Mouse (Mus musculus): ENCODE measurements around the gene Fgfr2.
A peak's percentile ranks its signal among the peaks of the same experiment; 100 is the strongest.

Gene Fgfr2

GRCm38 (mm10) chr7:130720646-130721335, 2402.4 kb downstream of the Fgfr2 start:
- DNase-seq (ENCODE audit: low spot score in 2 of 2) = no peak

DNA sequence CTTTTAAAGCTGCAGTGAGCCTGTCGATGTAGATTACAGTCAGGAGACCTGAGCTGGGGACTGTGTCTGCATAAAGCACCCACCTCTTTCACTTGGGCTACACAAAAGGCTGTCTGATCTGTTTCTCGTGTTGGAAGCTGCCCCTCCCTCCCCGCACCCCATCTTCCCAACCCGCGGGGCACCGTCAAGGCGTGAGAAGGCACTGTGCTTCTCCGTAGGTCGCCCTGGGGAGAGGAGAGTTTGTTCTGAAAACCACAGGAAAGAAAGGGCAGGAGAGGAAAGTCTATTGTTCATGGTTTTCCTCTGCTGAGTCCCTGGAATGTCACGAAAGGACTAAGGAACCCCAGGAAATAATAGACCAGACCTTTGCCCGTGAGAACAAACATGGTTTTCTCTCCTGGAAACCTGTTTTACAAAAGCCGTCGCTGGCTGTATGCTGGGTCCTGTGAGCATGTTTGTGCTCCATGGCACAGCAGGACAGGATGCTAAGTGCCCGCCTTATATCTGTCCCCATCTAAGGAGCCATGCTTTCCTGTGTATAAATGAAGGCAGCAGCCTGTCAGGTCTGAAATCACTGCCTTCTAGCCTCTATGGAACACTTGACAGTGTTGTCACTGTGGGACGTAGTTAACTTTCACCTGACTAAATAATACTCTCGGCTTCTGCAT, 2403.1 kb downstream of the Fgfr2 start:
- no peak for DNase-seq (ENCODE audit: low spot score in 2 of 2)

GRCm38 (mm10) chr7:130716989-130717388, 2406.2 kb downstream of the Fgfr2 start:
- no peak for DNase-seq (ENCODE audit: low spot score in 2 of 2)

- no peak for DNase-seq (ENCODE audit: low spot score in 2 of 2)
These were observed 2406.8 kb downstream of the Fgfr2 start for GRCm38 (mm10) chr7:130716341-130716740.

DNA sequence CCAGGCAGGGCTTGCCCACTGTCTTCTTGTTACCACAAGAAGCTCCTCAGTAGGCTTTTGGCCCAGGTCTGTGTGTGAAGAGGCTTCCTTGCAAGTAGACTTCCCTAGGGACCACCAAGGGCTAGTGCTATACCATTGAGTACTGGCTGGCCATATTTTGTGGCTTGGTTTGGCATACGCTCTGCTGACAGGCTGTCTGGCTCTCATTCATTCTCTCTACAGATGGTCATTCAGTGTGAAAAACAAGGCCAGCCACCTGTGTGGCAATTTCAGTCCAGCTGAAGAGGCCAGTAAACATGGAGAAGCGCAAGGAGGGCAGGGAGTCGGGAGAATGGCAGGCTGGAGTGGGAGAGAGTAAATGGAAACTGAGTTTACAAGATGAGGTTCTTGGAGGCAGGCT, 2407.7 kb downstream of the Fgfr2 start:
- no peak for DNase-seq (ENCODE audit: low spot score in 2 of 2)

GRCm38 (mm10) chr7:130713319-130713718, 2409.8 kb downstream of the Fgfr2 start:
- no peak for DNase-seq (ENCODE audit: low spot score in 2 of 2)

DNA sequence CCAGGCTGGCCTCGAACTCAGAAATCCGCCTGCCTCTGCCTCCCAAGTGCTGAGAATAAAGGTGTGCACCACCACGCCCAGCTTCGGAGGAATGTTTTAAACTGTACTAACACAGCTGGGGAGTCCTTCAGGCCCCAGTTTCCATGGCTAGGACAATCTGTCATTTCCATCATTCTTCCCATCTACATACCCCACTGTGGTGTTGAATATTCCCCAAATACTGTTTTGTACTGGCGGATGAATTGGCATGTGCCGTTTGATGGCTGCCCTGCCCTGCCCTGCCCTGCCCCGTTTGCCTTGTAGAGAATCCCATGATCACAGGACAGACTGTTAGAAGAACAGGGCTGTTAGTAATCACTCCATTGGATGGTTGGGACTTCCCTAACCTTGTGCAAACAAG, 2411.3 kb downstream of the Fgfr2 start:
- no peak for DNase-seq (ENCODE audit: low spot score in 2 of 2)

DNA sequence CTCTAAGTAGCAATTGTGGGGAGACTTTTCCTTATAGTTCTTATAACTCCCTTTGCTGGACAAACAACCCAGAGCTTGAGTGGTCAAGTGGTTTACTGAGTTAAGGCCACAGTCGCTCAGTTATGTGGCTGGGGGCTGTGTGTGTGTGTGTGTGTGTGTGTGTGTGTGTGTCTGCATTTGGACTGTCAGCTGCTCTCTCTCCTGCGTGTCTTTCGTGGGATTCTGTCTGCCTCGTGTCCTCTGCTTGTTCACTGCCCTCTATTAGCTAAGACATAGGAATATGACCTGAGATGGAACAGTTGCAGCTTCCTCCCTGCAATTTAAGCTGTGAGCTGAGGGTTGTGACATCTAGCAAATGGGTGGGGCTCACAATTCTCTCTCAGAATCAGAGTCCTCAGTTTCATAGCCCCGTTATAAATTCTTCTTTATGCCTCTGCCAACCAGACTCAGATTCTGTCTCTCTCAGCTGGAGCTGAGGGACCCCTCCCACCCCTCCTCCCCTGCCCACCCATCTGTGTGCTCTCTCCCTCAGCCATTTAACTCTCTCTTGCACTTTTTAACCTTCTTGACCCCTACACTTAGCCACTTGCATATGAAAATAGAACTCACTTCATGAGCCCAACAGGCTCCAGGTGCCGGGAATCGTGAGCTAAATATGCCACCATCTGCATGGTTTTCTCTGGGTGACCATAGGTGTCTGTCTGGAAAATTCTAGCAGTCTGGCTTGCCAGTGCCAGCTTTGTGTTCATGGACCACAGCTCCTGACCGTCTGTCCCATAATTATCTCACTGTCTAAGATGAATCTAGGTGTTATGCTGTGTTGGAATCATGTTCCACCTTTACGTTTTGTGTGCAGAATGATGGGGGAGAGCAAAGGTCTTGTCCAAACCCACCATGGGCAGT, 2413.5 kb downstream of the Fgfr2 start:
- DNase-seq (ENCODE audit: low spot score in 2 of 2) = no peak

DNA sequence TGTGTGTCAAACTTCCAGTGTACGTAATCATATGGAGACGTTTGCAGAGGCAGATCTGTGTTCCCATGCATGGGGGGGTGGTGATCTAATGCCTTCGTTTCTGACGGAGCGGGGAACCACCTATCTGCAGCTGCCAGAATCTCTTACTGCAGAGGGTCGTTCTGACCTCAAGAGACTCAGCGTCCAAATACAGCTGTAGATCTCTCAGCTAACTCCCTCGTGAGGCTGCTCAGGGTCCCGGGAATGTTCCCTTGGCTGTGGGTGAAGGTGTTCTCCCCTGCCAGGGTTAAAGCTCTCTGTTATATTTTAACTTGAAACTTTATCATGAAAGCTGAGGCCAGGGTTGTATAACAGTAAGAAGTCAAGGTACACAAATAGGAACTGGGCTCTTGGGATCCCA, 2414.2 kb downstream of the Fgfr2 start:
- no peak for DNase-seq (ENCODE audit: low spot score in 2 of 2)

DNA sequence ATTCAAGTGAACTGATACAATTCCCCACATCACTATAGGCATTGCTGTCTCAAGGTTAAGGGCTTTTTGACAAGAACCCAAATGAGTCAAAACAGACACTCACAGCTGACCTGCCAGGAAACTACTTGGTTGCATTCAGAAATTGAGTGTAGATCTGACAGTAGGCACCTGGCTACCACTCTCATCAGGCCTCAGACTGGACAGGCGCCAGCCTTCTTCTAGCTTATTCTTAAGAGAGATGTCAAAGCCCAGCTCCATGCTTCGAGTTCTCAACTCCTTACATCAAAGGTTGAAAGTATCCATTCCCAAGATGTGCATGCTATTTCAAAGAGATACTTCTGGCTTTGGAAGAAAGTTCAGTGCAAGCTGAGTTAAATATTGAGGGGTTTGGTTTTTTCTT, 2417.9 kb downstream of the Fgfr2 start:
- no peak for DNase-seq (ENCODE audit: low spot score in 2 of 2)

GRCm38 (mm10) chr7:130701336-130701735, 2421.8 kb downstream of the Fgfr2 start:
- DNase-seq (ENCODE audit: low spot score in 2 of 2) = no peak

- no peak for DNase-seq (ENCODE audit: low spot score in 2 of 2)
These were observed 2424.7 kb downstream of the Fgfr2 start for GRCm38 (mm10) chr7:130698480-130698879.

DNA sequence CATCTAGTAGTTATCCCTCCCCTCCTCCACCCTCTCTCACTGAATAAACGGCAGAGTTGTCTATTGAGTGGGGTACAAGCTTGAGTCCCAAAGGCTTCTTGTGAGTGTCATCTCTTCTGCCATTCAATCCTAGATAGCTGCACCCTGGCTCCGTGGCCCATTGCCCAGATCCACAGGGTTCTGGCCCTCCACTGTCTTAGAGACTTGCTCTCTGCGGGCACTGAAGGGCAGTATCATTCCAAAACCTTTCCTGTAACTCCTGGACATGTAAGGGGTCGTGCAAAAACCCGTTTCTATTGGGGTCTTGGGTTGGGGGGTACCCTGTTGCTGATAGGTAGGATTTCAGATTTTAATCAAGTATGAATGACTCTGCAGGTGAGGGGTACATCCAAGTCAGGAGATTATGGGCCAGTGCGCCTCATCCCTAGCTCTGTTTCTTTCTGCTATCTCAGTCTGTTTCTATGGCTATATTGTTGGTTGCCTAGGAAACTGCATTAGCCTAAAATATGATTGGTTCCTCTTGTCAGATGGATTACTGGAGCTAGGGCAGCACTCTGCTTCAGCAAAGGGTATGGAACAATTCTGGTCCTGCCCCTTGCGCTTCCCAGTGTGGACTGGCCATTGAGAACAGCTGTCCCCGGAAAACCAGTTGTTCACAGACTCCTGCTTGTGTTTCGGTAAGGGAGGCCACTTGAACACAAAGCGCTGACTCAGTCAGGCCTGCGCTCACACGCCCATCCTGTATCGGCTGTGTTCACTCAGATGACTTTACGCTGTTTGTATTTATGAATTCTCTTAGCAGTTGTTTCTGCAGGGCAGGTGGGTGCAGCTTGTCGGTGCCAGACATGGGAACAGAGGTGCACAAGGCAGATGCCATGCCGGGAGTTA, 2426.6 kb downstream of the Fgfr2 start:
- peak in 1 of 2 experiments; percentile 28 for DNase-seq (ENCODE audit: low spot score in 2 of 2)

- DNase-seq (ENCODE audit: low spot score in 2 of 2) = no peak
These were observed 2427.3 kb downstream of the Fgfr2 start for GRCm38 (mm10) chr7:130695669-130696338.

DNA sequence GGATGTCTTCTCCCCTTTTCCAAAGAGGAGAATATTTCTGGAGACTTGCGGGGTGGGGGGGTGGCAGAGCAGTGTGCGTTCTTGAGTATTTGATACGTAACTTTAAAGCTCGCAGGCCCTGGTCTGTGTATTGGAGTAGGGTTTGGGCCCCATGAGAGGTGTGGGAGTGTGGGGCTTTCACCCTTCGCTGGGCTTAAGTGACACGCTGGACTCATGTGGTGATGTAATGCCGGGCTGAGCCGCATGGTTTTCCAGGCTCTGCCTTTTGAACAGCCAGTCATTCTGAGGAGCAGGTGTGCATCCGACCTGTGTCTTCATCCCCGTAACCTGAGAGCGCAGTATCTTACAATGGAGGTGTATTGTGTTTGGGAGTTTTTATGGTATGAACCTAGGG, 2429.4 kb downstream of the Fgfr2 start:
- no peak for DNase-seq (ENCODE audit: low spot score in 2 of 2)

- DNase-seq (ENCODE audit: low spot score in 2 of 2) = peak; percentile 45 to 49
These were observed 2430.0 kb downstream of the Fgfr2 start for GRCm38 (mm10) chr7:130692943-130693799.

DNA sequence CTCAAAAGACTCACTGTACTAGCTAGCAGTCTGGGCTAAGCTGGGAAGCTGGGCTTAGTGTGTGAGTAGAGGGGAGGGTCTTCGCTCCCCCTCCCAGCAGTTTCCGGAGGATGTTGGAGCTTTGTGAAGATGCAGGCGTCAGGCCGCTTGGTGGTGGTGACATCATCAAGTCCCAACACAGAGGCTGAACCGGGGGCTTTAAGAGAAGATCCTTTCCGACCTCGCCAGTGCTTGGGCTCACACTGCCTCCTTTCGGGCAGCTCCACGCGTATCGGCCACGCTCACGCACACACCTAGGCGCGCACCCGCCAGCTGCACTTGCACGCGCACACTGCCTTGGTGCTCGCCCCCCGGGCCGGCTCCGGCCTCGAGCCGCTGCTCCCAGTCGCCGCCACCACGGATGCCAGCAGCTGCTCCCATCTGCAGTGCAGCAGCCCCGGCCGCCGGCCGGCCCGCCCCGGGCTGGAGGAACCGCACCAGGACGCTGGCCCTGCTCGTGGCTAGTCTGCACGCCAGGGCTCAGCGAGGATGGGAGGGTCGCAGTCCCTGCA, 2430.7 kb downstream of the Fgfr2 start:
- peak; percentile 71 to 79 for DNase-seq (ENCODE audit: low spot score in 2 of 2)

DNA sequence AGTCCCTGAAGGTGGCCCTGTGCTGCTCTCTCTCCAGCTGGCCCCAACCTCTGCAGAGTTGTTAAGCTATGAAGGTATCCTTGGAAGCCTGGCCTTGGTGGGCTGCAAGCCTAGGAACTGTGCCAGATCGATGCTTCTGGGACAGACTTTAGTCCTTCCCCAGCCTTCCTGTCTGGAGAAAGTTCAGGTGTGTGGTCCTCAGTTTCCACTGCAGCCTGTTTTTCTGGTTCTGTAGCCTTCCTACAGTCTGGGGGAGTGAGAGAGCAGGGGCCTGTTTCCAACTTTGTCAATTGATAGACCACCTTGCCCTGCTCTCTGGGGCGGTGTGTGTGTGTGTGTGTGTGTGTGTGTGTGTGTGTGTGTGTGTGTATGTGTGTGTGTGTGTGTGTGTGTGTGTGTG, 2431.2 kb downstream of the Fgfr2 start:
- no peak for DNase-seq (ENCODE audit: low spot score in 2 of 2)

DNA sequence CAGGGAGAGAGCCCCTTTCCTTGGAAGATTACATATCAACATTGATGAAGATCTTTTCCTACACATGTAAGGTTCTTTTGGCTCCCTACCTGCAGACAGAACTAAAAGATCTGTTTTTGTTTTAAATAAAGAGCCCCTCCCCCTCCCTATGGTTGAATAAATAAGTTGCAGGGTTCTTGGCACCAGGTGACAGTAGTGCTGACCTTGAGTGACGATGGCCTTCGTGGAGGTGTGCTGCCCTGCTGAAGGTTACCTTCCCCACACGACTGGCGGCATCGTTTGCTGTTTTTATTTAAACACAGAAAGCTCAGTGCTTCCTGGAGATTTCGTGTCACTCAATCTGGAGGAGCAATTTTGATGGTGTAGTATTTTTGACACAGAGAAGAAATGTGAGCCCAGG, 2432.3 kb downstream of the Fgfr2 start:
- DNase-seq (ENCODE audit: low spot score in 2 of 2) = no peak

DNA sequence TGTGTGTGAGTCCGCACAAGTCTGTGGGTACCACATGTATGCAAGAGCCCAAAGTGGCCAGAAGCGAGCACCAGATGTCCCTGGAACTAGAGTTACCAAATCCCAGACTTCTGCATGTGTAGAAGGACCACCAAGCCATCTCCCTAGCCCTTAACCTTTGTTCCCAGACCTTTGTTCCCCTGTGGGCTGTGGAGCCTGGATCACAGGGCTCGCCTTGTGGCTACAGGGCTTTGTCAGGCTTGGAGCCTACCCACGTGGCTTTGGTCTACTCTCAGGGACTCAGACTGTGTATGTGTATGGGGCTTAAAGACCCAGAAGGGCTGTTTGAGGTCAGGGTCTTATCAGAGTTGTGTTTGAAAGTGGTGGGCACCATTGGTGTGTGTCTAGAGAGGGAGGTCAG, 2434.5 kb downstream of the Fgfr2 start:
- no peak for DNase-seq (ENCODE audit: low spot score in 2 of 2)
